Mouse (Mus musculus): ENCODE results near the gene Kcnj14. TPM values are rescaled to one million over a fixed set of nuclear protein-coding genes. Genes with fewer than 3 reads are reported as not detected.

Kcnj14 gene
- polyA plus RNA-seq, 1 experiment = 2.1 TPM

DNA sequence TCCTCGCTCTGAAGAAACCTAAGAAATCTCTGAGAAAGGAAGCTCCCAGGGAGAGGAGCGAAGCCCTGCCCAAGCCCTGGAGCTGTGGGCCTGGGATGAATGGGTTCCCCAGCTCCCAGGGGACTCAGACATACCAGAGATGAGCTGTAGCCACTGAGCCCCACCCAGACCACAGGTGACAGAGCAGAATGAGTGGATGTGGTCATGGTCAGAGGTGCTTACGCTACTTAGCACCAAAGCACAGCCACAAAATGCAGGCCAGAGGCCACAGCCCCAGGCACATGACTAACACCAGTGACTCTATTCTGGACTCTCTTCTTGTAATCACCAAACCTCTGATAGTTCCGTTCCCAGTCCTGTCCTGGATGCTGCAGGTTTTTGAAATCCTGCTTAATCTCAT lies 53.5 kb downstream of the Kcnj14 start:
- no peak for DNase-seq (ENCODE audit: extremely low spot score in 1 of 2, low spot score in 1 of 2)

DNA sequence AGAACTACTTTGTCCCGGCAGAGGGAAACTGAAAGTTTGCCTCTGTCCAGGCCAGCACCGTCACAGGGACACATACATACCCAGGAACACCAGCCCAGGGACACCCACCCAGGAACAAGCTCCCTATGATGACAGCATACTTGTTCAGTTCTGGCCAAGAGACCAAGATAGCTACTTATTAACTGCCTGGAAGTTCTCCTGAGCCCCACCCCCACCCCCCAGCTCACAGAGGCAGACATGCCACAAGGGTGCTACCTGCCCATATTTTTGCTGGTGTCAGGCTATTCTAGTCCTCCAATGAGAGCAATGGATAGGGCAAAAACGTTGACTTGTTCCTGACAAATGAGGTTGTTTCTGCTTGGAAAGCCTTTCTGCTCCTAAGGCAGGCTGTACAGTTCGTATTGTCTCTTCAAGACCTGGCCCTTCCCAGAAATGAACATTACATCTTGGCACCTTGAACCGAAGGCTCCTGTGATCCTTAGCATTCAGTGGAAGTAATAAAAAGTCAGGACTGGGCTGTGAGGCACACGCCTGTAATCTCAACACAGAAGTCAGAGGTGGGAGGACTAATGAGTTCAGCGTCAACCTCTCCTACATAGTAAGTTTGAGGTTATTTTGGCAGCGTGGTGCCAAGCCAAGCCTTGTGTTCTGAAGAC lies 54.0 kb downstream of the Kcnj14 start:
- no peak for DNase-seq (ENCODE audit: extremely low spot score in 1 of 2, low spot score in 1 of 2)

DNA sequence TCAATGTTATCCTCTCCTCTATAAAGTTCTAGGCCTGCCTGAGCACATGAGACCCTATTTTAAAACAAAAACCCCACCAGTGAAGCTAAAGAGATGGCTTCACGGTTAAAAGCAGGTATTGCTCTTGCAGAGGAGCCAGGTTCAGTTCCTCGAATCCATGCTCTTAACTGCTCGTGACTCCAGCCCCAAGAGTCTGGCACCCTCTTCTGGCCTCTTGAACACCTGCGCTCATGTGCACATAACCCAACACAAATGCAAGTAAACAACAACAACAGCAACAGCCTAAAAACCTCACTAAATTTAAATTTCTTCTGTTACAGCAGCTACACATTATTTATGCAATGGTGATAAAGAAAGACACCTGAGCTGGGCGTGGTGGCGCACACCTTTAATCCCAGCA lies 57.1 kb downstream of the Kcnj14 start:
- no peak for DNase-seq (ENCODE audit: extremely low spot score in 1 of 2, low spot score in 1 of 2)

DNA sequence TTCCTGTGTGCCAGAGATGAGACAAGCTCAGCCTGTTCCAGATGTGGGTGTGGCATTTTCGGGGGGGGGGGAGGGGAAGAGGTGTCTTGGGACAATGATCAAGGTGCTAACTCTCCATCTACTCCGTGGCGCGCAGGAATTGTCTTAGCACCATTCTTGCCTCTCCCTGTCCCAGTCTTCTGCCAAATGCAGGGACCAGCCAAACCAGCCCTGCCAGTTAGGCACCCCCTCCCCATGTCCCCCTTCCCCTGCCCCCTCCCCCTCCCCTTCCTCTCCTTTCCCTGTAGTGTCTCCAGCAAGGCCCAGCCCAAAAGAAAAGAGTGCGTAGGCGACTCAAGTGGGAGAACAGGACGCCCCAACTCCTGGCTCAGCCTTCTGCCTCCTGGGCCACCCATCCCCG lies 57.8 kb downstream of the Kcnj14 start:
- DNase-seq (ENCODE audit: extremely low spot score in 1 of 2, low spot score in 1 of 2) = no peak

Other genes starting within 250 kb of the Kcnj14 start
- gene Fgf21, start 209.3 kb downstream of the Kcnj14 start, polyA plus RNA-seq (2012; rRNA removed) = not detected in 2 replicates
- 0.08 TPM in 2 replicates for gene Fut1, start 207.5 kb downstream of the Kcnj14 start, polyA plus RNA-seq (2012; rRNA removed)
- 0.08 and 0.10 TPM in 2 replicates for gene Izumo1, start 203.0 kb downstream of the Kcnj14 start, polyA plus RNA-seq (2012; rRNA removed)
- gene Rasip1, start 197.3 kb downstream of the Kcnj14 start, polyA plus RNA-seq (2012; rRNA removed) = 7.2 and 7.3 TPM in 2 replicates
- gene Mamstr, start 184.8 kb downstream of the Kcnj14 start, polyA plus RNA-seq (2012; rRNA removed) = 5.9 and 6.6 TPM in 2 replicates
- gene Fut2, start 158.4 kb downstream of the Kcnj14 start, polyA plus RNA-seq (2012; rRNA removed) = 0.13 and 0.16 TPM in 2 replicates
- 1.7 and 4.7 TPM in 2 replicates for gene Ntn5, start 140.8 kb downstream of the Kcnj14 start, polyA plus RNA-seq (2012; rRNA removed)
- 1.4 TPM in 2 replicates for gene Sec1, start 130.4 kb downstream of the Kcnj14 start, polyA plus RNA-seq (2012; rRNA removed)
- 283 and 318 TPM in 2 replicates for gene Car11, start 124.9 kb downstream of the Kcnj14 start, polyA plus RNA-seq (2012; rRNA removed)
- gene Dbp, start 119.7 kb downstream of the Kcnj14 start, polyA plus RNA-seq (2012; rRNA removed) = 208 and 221 TPM in 2 replicates
- gene Rpl18, start 109.3 kb downstream of the Kcnj14 start, polyA plus RNA-seq (2012; rRNA removed) = 280 and 304 TPM in 2 replicates
- 22.4 and 23.3 TPM in 2 replicates for gene Sphk2, start 106.8 kb downstream of the Kcnj14 start, polyA plus RNA-seq (2012; rRNA removed)
- gene Fam83e, start 103.6 kb downstream of the Kcnj14 start, polyA plus RNA-seq (2012; rRNA removed) = 0.18 and 0.21 TPM in 2 replicates
- not detected in 2 replicates for gene Spaca4, start 99.0 kb downstream of the Kcnj14 start, polyA plus RNA-seq (2012; rRNA removed)
- 170 and 198 TPM in 2 replicates for gene Lmtk3, start 41.0 kb downstream of the Kcnj14 start, polyA plus RNA-seq (2012; rRNA removed)
- gene Sult2b1, start 40.1 kb downstream of the Kcnj14 start, polyA plus RNA-seq (2012; rRNA removed) = 15.2 and 17.7 TPM in 2 replicates
- gene Cyth2, start 10.2 kb downstream of the Kcnj14 start, polyA plus RNA-seq (2012; rRNA removed) = 158 and 167 TPM in 2 replicates
- 17.9 TPM in 2 replicates for gene Grwd1, start 6.2 kb upstream of the Kcnj14 start, polyA plus RNA-seq (2012; rRNA removed)
- gene Kdelr1, start 48.0 kb upstream of the Kcnj14 start, polyA plus RNA-seq (2012; rRNA removed) = 95.1 and 121 TPM in 2 replicates
- gene Grin2d, start 53.6 kb upstream of the Kcnj14 start, polyA plus RNA-seq (2012; rRNA removed) = 15.5 and 17.7 TPM in 2 replicates
- gene Syngr4, start 71.9 kb upstream of the Kcnj14 start, polyA plus RNA-seq (2012; rRNA removed) = 0.15 TPM in 1 of 2 replicates, not detected in the other
- 32.5 and 33.6 TPM in 2 replicates for gene Tmem143, start 72.2 kb upstream of the Kcnj14 start, polyA plus RNA-seq (2012; rRNA removed)
- gene Emp3, start 96.6 kb upstream of the Kcnj14 start, polyA plus RNA-seq (2012; rRNA removed) = 15.1 and 15.2 TPM in 2 replicates
- 5.1 and 5.3 TPM in 2 replicates for gene Ccdc114, start 99.3 kb upstream of the Kcnj14 start, polyA plus RNA-seq (2012; rRNA removed)
- 2.4 and 3.8 TPM in 2 replicates for gene Abcc6, start 205.5 kb upstream of the Kcnj14 start, polyA plus RNA-seq (2012; rRNA removed)
- gene Nomo1, start 208.9 kb upstream of the Kcnj14 start, polyA plus RNA-seq (2012; rRNA removed) = 68.3 and 74.8 TPM in 2 replicates